Mouse (Mus musculus): ENCODE measurements around the gene Pde4dip. TPM values are rescaled to one million over a fixed set of nuclear protein-coding genes. Genes with fewer than 3 reads are reported as not detected.

Gene Pde4dip
- total and polyA plus RNA-seq, 3 experiments = 1,061 to 1,897 (median 1,629) TPM

GRCm38 (mm10) chr3:97775742-97776141, 112.8 kb downstream of the Pde4dip start:
- WGBS = 58% methylated on average over 2 of the region's 2 CpGs
- H3K27me3 ChIP-seq (ENCODE audit: control insufficient read depth, insufficient read depth, low read length) = no peaks in the 10 kb centered on the region
- peaks cover 6% of the 10 kb centered on the region; the same call in 1 of the 2 replicates for H3K36me3 ChIP-seq (ENCODE audit: control insufficient read depth, insufficient read depth, low read length)
- no peak overlapping the region for H3K27ac ChIP-seq
- peaks cover 3% of the 10 kb centered on the region; the same call in 1 of the 2 replicates for H3K79me2 ChIP-seq (replicated peaks; ENCODE audit: control insufficient read depth, insufficient read depth, low read length)
- TF ChIP-seq EP300 (IDR thresholded peaks at IDR 0.05; ENCODE audit: insufficient read depth, low read depth, low read length) = no peak
- no peak for TF ChIP-seq CTCF (IDR thresholded peaks at IDR 0.05)
- TF ChIP-seq POLR2A (IDR thresholded peaks at IDR 0.05; ENCODE audit: insufficient read depth, low read depth, low read length) = no peak
- DNase-seq = no peak
- H3K9ac ChIP-seq (ENCODE audit: low read depth, low read length) = no peak overlapping the region
- intact Hi-C loops (cut with DNase I) = no loop called here
- peaks cover 1% of the 10 kb centered on the region; the same call in 1 of the 2 replicates for H3K4me1 ChIP-seq (ENCODE audit: control insufficient read depth, insufficient read depth, low read length)
- no peak overlapping the region for H3K4me3 ChIP-seq

GRCm38 (mm10) chr3:97774861-97775260, 113.6 kb downstream of the Pde4dip start:
- Histone ChIP-seq H3K4me3 (no peak overlapping the region), H3K27ac (no peak overlapping the region), H3K27me3 (ENCODE audit: control insufficient read depth, insufficient read depth, low read length) (no peaks in the 10 kb centered on the region), H3K9ac (ENCODE audit: low read depth, low read length) (no peak overlapping the region), H3K4me1 (ENCODE audit: control insufficient read depth, insufficient read depth, low read length) (peaks cover 1% of the 10 kb centered on the region; the same call in 1 of the 2 replicates), H3K79me2 (replicated peaks; ENCODE audit: control insufficient read depth, insufficient read depth, low read length) (peaks cover 3% of the 10 kb centered on the region; the same call in 1 of the 2 replicates), H3K36me3 (ENCODE audit: control insufficient read depth, insufficient read depth, low read length) (peaks cover 3% of the 10 kb centered on the region)
- intact Hi-C loops (cut with DNase I) = no loop called here
- TF ChIP-seq EP300 (IDR thresholded peaks at IDR 0.05; ENCODE audit: insufficient read depth, low read depth, low read length) = no peak
- no peak for TF ChIP-seq CTCF (IDR thresholded peaks at IDR 0.05)
- TF ChIP-seq POLR2A (IDR thresholded peaks at IDR 0.05; ENCODE audit: insufficient read depth, low read depth, low read length) = no peak
- WGBS = 47% methylated on average over 1 of the region's 1 CpGs
- DNase-seq = no peak

GRCm38 (mm10) chr3:97767771-97768762, 120.4 kb downstream of the Pde4dip start:
- Histone ChIP-seq H3K4me1 (ENCODE audit: control insufficient read depth, insufficient read depth, low read length) (no peaks in the 10 kb centered on the region; the same call in none of the 2 replicates), H3K4me3 (peak overlapping the region; percentile 75), H3K27ac (peak overlapping the region; percentile 89), H3K36me3 (ENCODE audit: control insufficient read depth, insufficient read depth, low read length) (peaks cover 37% of the 10 kb centered on the region), H3K79me2 (replicated peaks; ENCODE audit: control insufficient read depth, insufficient read depth, low read length) (peaks cover 2% of the 10 kb centered on the region; the same call in 1 of the 2 replicates), H3K9ac (ENCODE audit: low read depth, low read length) (peak overlapping the region; percentile 74), H3K27me3 (ENCODE audit: control insufficient read depth, insufficient read depth, low read length) (no peaks in the 10 kb centered on the region)
- intact Hi-C loops (cut with DNase I) = loop anchor here (2.0 to 5.0 kb wide), 4 partner anchors 87 to 156 kb away; partner anchors contain the start of genes Chd1l and Prkab2
- 2% methylated on average over 47 of the region's 47 CpGs for WGBS
- TF ChIP-seq POLR2A (IDR thresholded peaks at IDR 0.05; ENCODE audit: insufficient read depth, low read depth, low read length) (peak; percentile 87), CTCF (IDR thresholded peaks at IDR 0.05) (peak; percentile 82), EP300 (IDR thresholded peaks at IDR 0.05; ENCODE audit: insufficient read depth, low read depth, low read length) (no peak; the same call in none of the 2 replicates)
- peak; percentile 95 to 97 for DNase-seq

GRCm38 (mm10) chr3:97767041-97767770, 121.3 kb downstream of the Pde4dip start:
- intact Hi-C loops (cut with DNase I) = loop anchor here (2.0 to 5.0 kb wide), 3 partner anchors 110 to 155 kb away; partner anchors contain the start of genes Chd1l and Prkab2
- DNase-seq = peak; percentile 23 to 46
- Histone ChIP-seq H3K79me2 (replicated peaks; ENCODE audit: control insufficient read depth, insufficient read depth, low read length) (peaks cover 2% of the 10 kb centered on the region; the same call in 1 of the 2 replicates), H3K36me3 (ENCODE audit: control insufficient read depth, insufficient read depth, low read length) (peaks cover 45% of the 10 kb centered on the region), H3K4me3 (peak overlapping the region; percentile 75), H3K27me3 (ENCODE audit: control insufficient read depth, insufficient read depth, low read length) (no peaks in the 10 kb centered on the region), H3K4me1 (ENCODE audit: control insufficient read depth, insufficient read depth, low read length) (peaks cover 3% of the 10 kb centered on the region), H3K27ac (peak overlapping the region; percentile 89), H3K9ac (ENCODE audit: low read depth, low read length) (peak overlapping the region; percentile 74)
- no peak for TF ChIP-seq EP300 (IDR thresholded peaks at IDR 0.05; ENCODE audit: insufficient read depth, low read depth, low read length)
- TF ChIP-seq POLR2A (IDR thresholded peaks at IDR 0.05; ENCODE audit: insufficient read depth, low read depth, low read length) = no peak
- no peak for TF ChIP-seq CTCF (IDR thresholded peaks at IDR 0.05)
- 12% methylated on average over 40 of the region's 40 CpGs for WGBS

GRCm38 (mm10) chr3:97766459-97766858, 122.0 kb downstream of the Pde4dip start:
- DNase-seq = peak in 1 of 2 experiments; percentile 28
- Histone ChIP-seq H3K4me1 (ENCODE audit: control insufficient read depth, insufficient read depth, low read length) (peaks cover 5% of the 10 kb centered on the region), H3K9ac (ENCODE audit: low read depth, low read length) (peak overlapping the region; percentile 74), H3K27ac (peak overlapping the region; percentile 43), H3K27me3 (ENCODE audit: control insufficient read depth, insufficient read depth, low read length) (no peaks in the 10 kb centered on the region), H3K4me3 (peak overlapping the region; percentile 75), H3K79me2 (replicated peaks; ENCODE audit: control insufficient read depth, insufficient read depth, low read length) (peaks cover 4% of the 10 kb centered on the region), H3K36me3 (ENCODE audit: control insufficient read depth, insufficient read depth, low read length) (peaks cover 52% of the 10 kb centered on the region)
- no peak for TF ChIP-seq CTCF (IDR thresholded peaks at IDR 0.05)
- no peak for TF ChIP-seq POLR2A (IDR thresholded peaks at IDR 0.05; ENCODE audit: insufficient read depth, low read depth, low read length)
- TF ChIP-seq EP300 (IDR thresholded peaks at IDR 0.05; ENCODE audit: insufficient read depth, low read depth, low read length) = no peak
- intact Hi-C loops (cut with DNase I) = loop anchor here (2.0 to 5.0 kb wide), 3 partner anchors 109 to 154 kb away; partner anchors contain the start of genes Chd1l and Prkab2
- 44% methylated on average over 9 of the region's 9 CpGs for WGBS
